ENCODE assay signal across 28 mouse cellular contexts in genomic region chr10:70151171-70151570, GRCm38 (mm10). TPM values are rescaled to one million over a fixed set of nuclear protein-coding genes. Genes with fewer than 3 reads are reported as not detected.
DNase-seq lines count a peak whose midpoint lies in the region; ATAC-seq and TF ChIP-seq lines count a peak whose summit lies in the region.
"Had no signal": no experiment of that assay in that cellular context is flagged by ENCODE, and none has a peak within 500 bp of the region (broad histone marks: within the 10 kb centered on the region; RNA-seq: fewer than 3 reads in every experiment).

No protein-coding gene starts in this region.

- ATAC-seq in heart, embryonic 13.5 days (ENCODE audit: extremely low read depth, insufficient number of reproducible peaks, low FRiP score, low TSS enrichment), result no peak
- ATAC-seq: CD4-positive, CD25-positive, alpha-beta regulatory T cell, adult 4 months; forebrain, embryonic 13.5 days; forebrain, embryonic 16.5 days; hindbrain, embryonic 16.5 days; intestine, embryonic 15.5 days had no signal

- H3K4me2 ChIP-seq in heart, embryonic 13.5 days, result no peak overlapping the region
- H3K4me2 ChIP-seq: embryonic facial prominence, embryonic 13.5 days; forebrain, embryonic 13.5 days; hindbrain, embryonic 12.5 days; intestine, embryonic 15.5 days had no signal

- H3K9ac ChIP-seq in heart, embryonic 13.5 days, result 0 out of 2 replicates have a peak overlapping the region, but pooled peaks have one; percentile 56
- H3K9ac ChIP-seq: embryonic facial prominence, embryonic 13.5 days; forebrain, embryonic 13.5 days; hindbrain, embryonic 12.5 days; intestine, embryonic 15.5 days had no signal

- peaks cover 59% of the 10 kb centered on the region for H3K4me1 ChIP-seq in heart, embryonic 13.5 days
- peaks cover 52% of the 10 kb centered on the region for H3K4me1 ChIP-seq in limb, embryonic 10.5 days
- H3K4me1 ChIP-seq in cerebellum, adult 2 months (ENCODE audit: control insufficient read depth, insufficient read depth, low read length), result peaks cover 18% of the 10 kb centered on the region
- H3K4me1 ChIP-seq: forebrain, embryonic 13.5 days had no signal

- no peak for TF ChIP-seq CTCF in gastrocnemius, adult 2 months (IDR thresholded peaks at IDR 0.05)
- TF ChIP-seq CTCF in cerebellum, adult 2 months (IDR thresholded peaks at IDR 0.05; ENCODE audit: borderline replicate concordance, insufficient read depth, low read depth, low read length), result no peak

- no peak overlapping the region for H3K4me3 ChIP-seq in gastrocnemius, adult 2 months
- no peak overlapping the region for H3K4me3 ChIP-seq in heart, embryonic 13.5 days
- no peak overlapping the region for H3K4me3 ChIP-seq in limb, embryonic 10.5 days
- no peak overlapping the region for H3K4me3 ChIP-seq in cerebellum, adult 2 months (replicated peaks; ENCODE audit: insufficient read depth, low read depth, low read length)
- H3K4me3 ChIP-seq: embryonic facial prominence, embryonic 13.5 days; erythroblast, embryonic 14.5 days; forebrain, embryonic 13.5 days; hindbrain, embryonic 12.5 days; intestine, embryonic 15.5 days had no signal

- no peak for DNase-seq in gastrocnemius, adult 2 months
- no peak for DNase-seq in gastrocnemius, postnatal 36 days
- no peak for DNase-seq in heart, adult 11 months
- peak; percentile 21 for DNase-seq in kidney, adult 9 months
- DNase-seq in kidney, postnatal 14 days, result no peak
- no peak for DNase-seq in limb, embryonic 10.5 days (ENCODE audit: low spot score)
- DNase-seq in cerebellum, adult 2 months, result no peak
- DNase-seq: adrenal gland, adult 2 months; adrenal gland, postnatal 36 days; cerebellum, adult 18-20 months; cerebellum, adult 9-11 months; cerebellum, postnatal 25 days; gastrocnemius, postnatal 25 days; heart, postnatal 36 days; kidney, adult 18-20 months had no signal

- TF ChIP-seq POLR2A in cerebellum, adult 2 months (IDR thresholded peaks at IDR 0.05; ENCODE audit: borderline replicate concordance, insufficient read depth, low read length), result no peak

- H3K9me3 ChIP-seq in heart, embryonic 13.5 days, result no peaks in the 10 kb centered on the region
- no peaks in the 10 kb centered on the region for H3K9me3 ChIP-seq in limb, embryonic 10.5 days (replicated peaks)
- H3K9me3 ChIP-seq: embryonic facial prominence, embryonic 13.5 days; forebrain, embryonic 13.5 days; hindbrain, embryonic 12.5 days; intestine, embryonic 15.5 days had no signal

- no peaks in the 10 kb centered on the region for H3K27me3 ChIP-seq in heart, embryonic 13.5 days (replicated peaks)
- no peaks in the 10 kb centered on the region for H3K27me3 ChIP-seq in limb, embryonic 10.5 days (ENCODE audit: low read depth, poor library complexity, severe bottlenecking)
- no peaks in the 10 kb centered on the region for H3K27me3 ChIP-seq in cerebellum, adult 2 months (ENCODE audit: control insufficient read depth, insufficient read depth, low read length)
- H3K27me3 ChIP-seq: embryonic facial prominence, embryonic 13.5 days; forebrain, embryonic 13.5 days; hindbrain, embryonic 12.5 days; intestine, embryonic 15.5 days had no signal

- intact Hi-C loops in gastrocnemius, adult 2 months (cut with DNase I), result no loop called here
- intact Hi-C loops in gastrocnemius, postnatal 36 days (cut with DNase I), result no loop called here

- H3K36me3 ChIP-seq in heart, embryonic 13.5 days, result peaks cover 81% of the 10 kb centered on the region
- H3K36me3 ChIP-seq in limb, embryonic 10.5 days, result peaks cover 70% of the 10 kb centered on the region

- H3K27ac ChIP-seq in gastrocnemius, adult 2 months, result peak overlapping the region; percentile 63; the same call in 1 of the 2 replicates
- H3K27ac ChIP-seq in heart, embryonic 13.5 days (replicated peaks), result no peak overlapping the region
- H3K27ac ChIP-seq in limb, embryonic 10.5 days, result peak overlapping the region; percentile 83; the same call in 1 of the 2 replicates
- no peak overlapping the region for H3K27ac ChIP-seq in cerebellum, adult 2 months (ENCODE audit: insufficient read depth, low read length)
- H3K27ac ChIP-seq: embryonic facial prominence, embryonic 13.5 days; forebrain, embryonic 13.5 days; intestine, embryonic 15.5 days had no signal

- 84% methylated on average over 10 of the region's 10 CpGs for WGBS in heart, embryonic 13.5 days
- WGBS in limb, embryonic 10.5 days, result 90% methylated on average over 10 of the region's 10 CpGs
- 89% methylated on average over 10 of the region's 10 CpGs for WGBS in cerebellum, adult 2 months

RNA-seq across cellular contexts. Expression of gene Mrln, which starts 53.3 kb away (rescaled TPM):
- 100 to 1,000 TPM; 201 to 276 TPM for total RNA-seq in gastrocnemius, adult 2 months (2021)
- total RNA-seq in gastrocnemius, postnatal 36 days (2021), result 100 to 1,000 TPM; 116 to 137 TPM
- 0.57 and 1.1 TPM in 2 replicates for polyA plus RNA-seq in heart, embryonic 13.5 days (2015; fragmentation: Nextera tagmentation; extraction: Ambion mirVana)
- polyA plus RNA-seq in limb, embryonic 10.5 days (2016; fragmentation: Nextera tagmentation; extraction: Ambion mirVana), result 0.39 and 2.9 TPM in 2 replicates
- polyA plus RNA-seq in cerebellum, adult 2 months (2012; rRNA removed), result 13.1 and 16.3 TPM in 2 replicates
- total RNA-seq: adrenal gland, postnatal 36 days; common myeloid progenitor, adult 5-6 weeks; granulocyte monocyte progenitor cell, adult 5-6 weeks; MEL had no signal
- polyA plus RNA-seq: adrenal gland, adult 2 months; CD4-positive, CD25-positive, alpha-beta regulatory T cell, adult 4 months; erythroblast, embryonic 14.5 days; forebrain, embryonic 13.5 days; forebrain, embryonic 16.5 days; heart, postnatal 0 days had no signal

RNA-seq across cellular contexts. Expression of gene Ccdc6, which starts 54.2 kb away (rescaled TPM):
- 100 to 1,000 TPM in 1 of 2 experiments, 10 to 100 TPM in 1; 94.2 to 115 TPM for total RNA-seq in gastrocnemius, adult 2 months (2021)
- total RNA-seq in gastrocnemius, postnatal 36 days (2021), result 100 to 1,000 TPM; 100 to 121 TPM
- polyA plus RNA-seq in heart, embryonic 13.5 days (2015; fragmentation: Nextera tagmentation; extraction: Ambion mirVana), result 12.5 and 12.9 TPM in 2 replicates
- 15.6 and 15.8 TPM in 2 replicates for polyA plus RNA-seq in limb, embryonic 10.5 days (2016; fragmentation: Nextera tagmentation; extraction: Ambion mirVana)
- polyA plus RNA-seq in cerebellum, adult 2 months (2012; rRNA removed), result 28.0 and 31.7 TPM in 2 replicates

Comparison
In these comparisons a context has a peak if more than half of its experiments do, and no peak if none do; other contexts are left out.
1. H3K27ac ChIP-seq: peak in gastrocnemius, adult 2 months (single experiment) and limb, embryonic 10.5 days (single experiment); none in heart, embryonic 13.5 days (single experiment) and cerebellum, adult 2 months (single experiment).